Mouse (Mus musculus) liver, postnatal 0 days (tissue): ENCODE measurements around the gene Fbxo34.

Source experiments
- CTCF ChIP-seq: sonication (generic); IDR thresholded peaks from 2 replicates; pipeline ENCODE4 v1.5.1; 2016; ENCODE audit warnings: antibody characterized with exemption, low read depth
- EP300 ChIP-seq: IDR thresholded peaks from 2 replicates; pipeline ENCODE4 v1.6.1; 2016; ENCODE audit warnings: antibody characterized with exemption, low read depth, mild to moderate bottlenecking

GRCm38 (mm10) chr14:47516755-47517154 lies 66.5 kb downstream of the Fbxo34 start:
- TF ChIP-seq CTCF = no peak
- TF ChIP-seq EP300 = no peak
